ENCODE assay signal across 15 mouse cellular contexts in genomic region chr2:120095171-120095570, GRCm38 (mm10).
"Had no signal": no experiment of that assay in that cellular context is flagged by ENCODE, and none has a peak within 500 bp of the region (broad histone marks: within the 10 kb centered on the region; RNA-seq: fewer than 3 reads in every experiment).

No protein-coding gene starts in this region.

- DNase-seq: lung, adult 18-20 months; lung, embryonic 14.5 days; lung, postnatal 10 days; lung, postnatal 4 days; right cerebral cortex, postnatal 14 days; thymus, adult 2 months; thymus, postnatal 25 days; thymus, postnatal 4 days had no signal

- H3K4me1 ChIP-seq: midbrain, embryonic 13.5 days; midbrain, embryonic 15.5 days; neural tube, embryonic 12.5 days had no signal

- H3K9me3 ChIP-seq: megakaryocyte, embryonic 14.5 days; midbrain, embryonic 13.5 days; midbrain, embryonic 15.5 days; neural tube, embryonic 12.5 days; stomach, embryonic 15.5 days had no signal

- H3K27ac ChIP-seq: midbrain, embryonic 13.5 days; midbrain, embryonic 15.5 days; neural tube, embryonic 12.5 days; stomach, embryonic 15.5 days; stomach, postnatal 0 days had no signal

- H3K4me3 ChIP-seq: megakaryocyte, embryonic 14.5 days; midbrain, embryonic 13.5 days; midbrain, embryonic 15.5 days; neural tube, embryonic 12.5 days; stomach, embryonic 15.5 days had no signal

- ATAC-seq: midbrain, embryonic 13.5 days; midbrain, embryonic 15.5 days had no signal

- H3K4me2 ChIP-seq: lung, embryonic 14.5 days; midbrain, embryonic 11.5 days; midbrain, embryonic 13.5 days; midbrain, embryonic 15.5 days; neural tube, embryonic 12.5 days; stomach, embryonic 15.5 days had no signal

- H3K36me3 ChIP-seq: midbrain, embryonic 13.5 days; midbrain, embryonic 15.5 days; neural tube, embryonic 12.5 days had no signal

- H3K9ac ChIP-seq: lung, embryonic 14.5 days; midbrain, embryonic 13.5 days; midbrain, embryonic 15.5 days; neural tube, embryonic 12.5 days; stomach, embryonic 15.5 days had no signal

- H3K27me3 ChIP-seq: megakaryocyte, embryonic 14.5 days; midbrain, embryonic 13.5 days; midbrain, embryonic 15.5 days; neural tube, embryonic 12.5 days; stomach, embryonic 15.5 days had no signal
